13 mouse cellular contexts compared by ENCODE assay signal in genomic region chr5:125974035-125974434, GRCm38 (mm10).
"Had no signal": no experiment of that assay in that cellular context is flagged by ENCODE, and none has a peak within 500 bp of the region (broad histone marks: within the 10 kb centered on the region; RNA-seq: fewer than 3 reads in every experiment).

No protein-coding gene starts in this region.

- H3K9ac ChIP-seq: kidney, embryonic 15.5 days; limb, embryonic 15.5 days; liver, embryonic 15.5 days; lung, embryonic 15.5 days; midbrain, embryonic 12.5 days; neural tube, embryonic 15.5 days; stomach, embryonic 15.5 days had no signal

- H3K36me3 ChIP-seq: kidney, embryonic 15.5 days; limb, embryonic 15.5 days; liver, embryonic 15.5 days; lung, embryonic 15.5 days; midbrain, embryonic 12.5 days; neural tube, embryonic 15.5 days; stomach, embryonic 15.5 days had no signal

- H3K4me2 ChIP-seq: kidney, embryonic 15.5 days; limb, embryonic 15.5 days; liver, embryonic 15.5 days; lung, embryonic 15.5 days; midbrain, embryonic 12.5 days; neural tube, embryonic 15.5 days; stomach, embryonic 15.5 days had no signal

- DNase-seq: kidney, adult 2 months; kidney, postnatal 14 days; layer of hippocampus, adult 9-11 months; layer of hippocampus, postnatal 36 days; lung, postnatal 14 days had no signal

- H3K27ac ChIP-seq: kidney, embryonic 15.5 days; limb, embryonic 15.5 days; liver, embryonic 15.5 days; lung, embryonic 15.5 days; midbrain, embryonic 12.5 days; neural tube, embryonic 15.5 days; stomach, embryonic 15.5 days had no signal

- H3K27me3 ChIP-seq: kidney, embryonic 15.5 days; limb, embryonic 15.5 days; liver, embryonic 15.5 days; lung, embryonic 15.5 days; midbrain, embryonic 12.5 days; neural tube, embryonic 15.5 days; stomach, embryonic 15.5 days had no signal

- H3K4me3 ChIP-seq: kidney, embryonic 15.5 days; limb, embryonic 15.5 days; liver, embryonic 15.5 days; lung, embryonic 15.5 days; midbrain, embryonic 12.5 days; myocyte; neural tube, embryonic 15.5 days; stomach, embryonic 15.5 days had no signal

- H3K4me1 ChIP-seq: kidney, embryonic 15.5 days; limb, embryonic 15.5 days; liver, embryonic 15.5 days; lung, embryonic 15.5 days; midbrain, embryonic 12.5 days; neural tube, embryonic 15.5 days; stomach, embryonic 15.5 days had no signal

- H3K9me3 ChIP-seq: limb, embryonic 15.5 days; lung, embryonic 15.5 days; neural tube, embryonic 15.5 days; stomach, embryonic 15.5 days had no signal
